Mouse (Mus musculus): Measurements from ENCODE around the gene Amdhd2.

DNA sequence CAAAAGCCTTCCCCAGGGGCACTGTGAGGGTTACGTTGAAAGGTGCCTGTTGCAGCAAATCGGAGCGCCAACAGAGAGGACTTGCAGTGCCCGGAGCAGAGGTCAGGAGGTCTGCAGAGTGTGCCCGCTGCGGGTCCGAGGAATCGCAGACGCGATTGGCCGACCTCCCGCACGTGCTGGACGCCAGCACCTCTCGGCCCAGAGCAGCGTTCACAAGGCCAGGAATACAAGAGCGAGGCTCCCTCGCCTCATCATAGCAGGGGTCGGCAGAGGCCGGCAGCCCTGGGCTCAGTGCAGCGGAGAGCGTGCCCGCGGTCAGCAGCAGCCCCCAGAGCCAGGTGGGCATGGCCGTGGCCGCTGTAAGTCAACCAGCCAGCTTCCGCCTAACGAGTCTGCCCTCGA is 45.1 kb upstream of the Amdhd2 start:
- TF ChIP-seq POLR2A (IDR thresholded peaks at IDR 0.05; ENCODE audit: low read depth, low read length) (no peak), CTCF (IDR thresholded peaks at IDR 0.05; ENCODE audit: extremely low read depth, insufficient read length, insufficient replicate concordance, low read depth, low read length) (no peak)

Data from small intestine, adult 2 months (tissue).